Mouse (Mus musculus): Measurements from ENCODE around the gene Chka. TPM values are rescaled to one million over a fixed set of nuclear protein-coding genes. Genes with fewer than 3 reads are reported as not detected.

Gene Chka
- polyA plus RNA-seq, 1 experiment from 2014 or later = 65.9 TPM

GRCm38 (mm10) chr19:3913692-3914091 lies 62.1 kb downstream of the Chka start:
- no peak for ATAC-seq
- Histone ChIP-seq H3K36me3 (ENCODE audit: insufficient read depth, low read length) (0 out of 2 replicates have a peak, but pooled peaks cover 8% of the 10 kb centered on the region), H3K4me3 (ENCODE audit: low read depth, low read length) (no peak overlapping the region), H3K4me2 (replicated peaks; ENCODE audit: low read depth, low read length) (peak overlapping the region; percentile 77; the same call in 1 of the 2 replicates), H3K27me3 (replicated peaks; ENCODE audit: insufficient read depth, low read length) (no peaks in the 10 kb centered on the region), H3K9me3 (ENCODE audit: low read length) (no peaks in the 10 kb centered on the region), H3K4me1 (ENCODE audit: insufficient read depth, low read depth, low read length) (peaks cover 7% of the 10 kb centered on the region; the same call in 1 of the 2 replicates), H3K9ac (replicated peaks; ENCODE audit: low read depth) (no peak overlapping the region), H3K27ac (ENCODE audit: low read length) (peak overlapping the region; percentile 77; the same call in 1 of the 2 replicates)
- no peak for TF ChIP-seq EP300 (IDR thresholded peaks at IDR 0.05)
- TF ChIP-seq CTCF (IDR thresholded peaks at IDR 0.05) = no peak
- no peak for DNase-seq (ENCODE audit: low spot score)
- 83% methylated on average over 8 of the region's 8 CpGs for WGBS

- TF ChIP-seq EP300 (IDR thresholded peaks at IDR 0.05) (no peak), CTCF (IDR thresholded peaks at IDR 0.05) (no peak)
- H3K36me3 ChIP-seq (ENCODE audit: insufficient read depth, low read length) = 0 out of 2 replicates have a peak, but pooled peaks cover 4% of the 10 kb centered on the region
- no peak for DNase-seq (ENCODE audit: low spot score)
- H3K4me1 ChIP-seq (ENCODE audit: insufficient read depth, low read depth, low read length) = peaks cover 7% of the 10 kb centered on the region; the same call in 1 of the 2 replicates
- no peaks in the 10 kb centered on the region for H3K9me3 ChIP-seq (ENCODE audit: low read length)
- no peak overlapping the region for H3K4me2 ChIP-seq (replicated peaks; ENCODE audit: low read depth, low read length)
- no peak overlapping the region for H3K9ac ChIP-seq (replicated peaks; ENCODE audit: low read depth)
- H3K4me3 ChIP-seq (ENCODE audit: low read depth, low read length) = no peak overlapping the region
- H3K27ac ChIP-seq (ENCODE audit: low read length) = no peak overlapping the region
- no peaks in the 10 kb centered on the region for H3K27me3 ChIP-seq (replicated peaks; ENCODE audit: insufficient read depth, low read length)
- WGBS = 93% methylated on average over 5 of the region's 5 CpGs
- ATAC-seq = no peak
These were observed 63.0 kb downstream of the Chka start for GRCm38 (mm10) chr19:3914535-3914934.

GRCm38 (mm10) chr19:3916727-3917126 lies 65.2 kb downstream of the Chka start:
- Histone ChIP-seq H3K36me3 (ENCODE audit: insufficient read depth, low read length) (no peaks in the 10 kb centered on the region), H3K4me1 (ENCODE audit: insufficient read depth, low read depth, low read length) (peaks cover 7% of the 10 kb centered on the region; the same call in 1 of the 2 replicates), H3K4me3 (ENCODE audit: low read depth, low read length) (no peak overlapping the region), H3K27me3 (replicated peaks; ENCODE audit: insufficient read depth, low read length) (no peaks in the 10 kb centered on the region), H3K27ac (ENCODE audit: low read length) (no peak overlapping the region), H3K4me2 (replicated peaks; ENCODE audit: low read depth, low read length) (no peak overlapping the region), H3K9ac (replicated peaks; ENCODE audit: low read depth) (no peak overlapping the region), H3K9me3 (ENCODE audit: low read length) (no peaks in the 10 kb centered on the region)
- WGBS = 62% methylated on average over 11 of the region's 11 CpGs
- DNase-seq (ENCODE audit: low spot score) (no peak), ATAC-seq (no peak)
- TF ChIP-seq EP300 (IDR thresholded peaks at IDR 0.05) (no peak), CTCF (IDR thresholded peaks at IDR 0.05) (no peak)

DNA sequence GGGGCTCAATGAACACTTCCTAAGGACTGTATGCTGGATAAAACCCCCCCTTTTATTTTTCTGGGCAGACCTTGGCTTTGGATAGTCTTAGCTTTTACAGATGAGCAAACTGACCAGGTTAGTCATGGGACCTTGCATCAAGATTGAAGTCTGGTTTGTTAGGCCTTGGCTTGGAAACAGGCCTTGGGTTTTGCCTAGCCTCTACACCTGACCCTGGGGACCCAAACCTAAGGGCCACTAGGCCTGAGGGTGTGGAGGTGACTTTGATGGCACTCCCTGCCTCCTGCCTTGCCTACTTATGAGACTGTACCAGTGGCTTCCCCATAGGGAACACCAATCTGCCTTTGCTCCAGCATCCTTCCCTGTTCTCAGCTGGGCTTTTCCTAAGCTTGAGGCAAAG lies 68.4 kb downstream of the Chka start:
- TF ChIP-seq CTCF (IDR thresholded peaks at IDR 0.05) (no peak), EP300 (IDR thresholded peaks at IDR 0.05) (no peak)
- Histone ChIP-seq H3K4me3 (ENCODE audit: low read depth, low read length) (no peak overlapping the region), H3K4me1 (ENCODE audit: insufficient read depth, low read depth, low read length) (peaks cover 17% of the 10 kb centered on the region; the same call in 1 of the 2 replicates), H3K9ac (replicated peaks; ENCODE audit: low read depth) (no peak overlapping the region), H3K9me3 (ENCODE audit: low read length) (no peaks in the 10 kb centered on the region), H3K36me3 (ENCODE audit: insufficient read depth, low read length) (no peaks in the 10 kb centered on the region), H3K4me2 (replicated peaks; ENCODE audit: low read depth, low read length) (no peak overlapping the region), H3K27me3 (replicated peaks; ENCODE audit: insufficient read depth, low read length) (no peaks in the 10 kb centered on the region), H3K27ac (ENCODE audit: low read length) (no peak overlapping the region)
- ATAC-seq = no peak
- DNase-seq (ENCODE audit: low spot score) = no peak

- H3K9ac ChIP-seq (replicated peaks; ENCODE audit: low read depth) = no peak overlapping the region
- 43% methylated on average over 10 of the region's 10 CpGs for WGBS
- H3K9me3 ChIP-seq (ENCODE audit: low read length) = no peaks in the 10 kb centered on the region
- peak overlapping the region; percentile 66; the same call in 1 of the 2 replicates for H3K27ac ChIP-seq (ENCODE audit: low read length)
- no peak overlapping the region for H3K4me2 ChIP-seq (replicated peaks; ENCODE audit: low read depth, low read length)
- DNase-seq (ENCODE audit: low spot score) (no peak), ATAC-seq (no peak)
- no peak overlapping the region for H3K4me3 ChIP-seq (ENCODE audit: low read depth, low read length)
- TF ChIP-seq EP300 (IDR thresholded peaks at IDR 0.05) (no peak), CTCF (IDR thresholded peaks at IDR 0.05) (no peak)
- peaks cover 17% of the 10 kb centered on the region; the same call in 1 of the 2 replicates for H3K4me1 ChIP-seq (ENCODE audit: insufficient read depth, low read depth, low read length)
- no peaks in the 10 kb centered on the region for H3K27me3 ChIP-seq (replicated peaks; ENCODE audit: insufficient read depth, low read length)
- no peaks in the 10 kb centered on the region for H3K36me3 ChIP-seq (ENCODE audit: insufficient read depth, low read length)
These were observed 71.2 kb downstream of the Chka start for GRCm38 (mm10) chr19:3922661-3923371.

- Histone ChIP-seq H3K27me3 (replicated peaks; ENCODE audit: insufficient read depth, low read length) (no peaks in the 10 kb centered on the region), H3K9ac (replicated peaks; ENCODE audit: low read depth) (no peak overlapping the region), H3K27ac (ENCODE audit: low read length) (peak overlapping the region; percentile 66; the same call in 1 of the 2 replicates), H3K9me3 (ENCODE audit: low read length) (no peaks in the 10 kb centered on the region), H3K4me1 (ENCODE audit: insufficient read depth, low read depth, low read length) (peaks cover 17% of the 10 kb centered on the region; the same call in 1 of the 2 replicates), H3K4me2 (replicated peaks; ENCODE audit: low read depth, low read length) (no peak overlapping the region), H3K36me3 (ENCODE audit: insufficient read depth, low read length) (no peaks in the 10 kb centered on the region), H3K4me3 (ENCODE audit: low read depth, low read length) (no peak overlapping the region)
- DNase-seq (ENCODE audit: low spot score) (peak; percentile 63), ATAC-seq (peak; percentile 14)
- no peak for TF ChIP-seq CTCF (IDR thresholded peaks at IDR 0.05)
- WGBS = 37% methylated on average over 13 of the region's 13 CpGs
These were observed 72.0 kb downstream of the Chka start for GRCm38 (mm10) chr19:3923586-3923985.
